Mouse (Mus musculus): Measurements from ENCODE around the gene Tank. TPM values are rescaled to one million over a fixed set of nuclear protein-coding genes. Genes with fewer than 3 reads are reported as not detected.
A peak's percentile ranks its signal among the peaks of the same experiment; 100 is the strongest.

Tank gene
- polyA plus RNA-seq, 1 experiment from 2014 or later: 36.8 TPM

- ATAC-seq: no peak
- no peaks in the 10 kb centered on the region for H3K9me3 ChIP-seq (replicated peaks; ENCODE audit: control insufficient read depth, low read length)
- DNase-seq (ENCODE audit: low spot score): peak; percentile 28
- no peak overlapping the region for H3K9ac ChIP-seq (ENCODE audit: low read length)
- H3K4me3 ChIP-seq (ENCODE audit: low read depth, low read length): no peak overlapping the region
- no peaks in the 10 kb centered on the region for H3K36me3 ChIP-seq (ENCODE audit: control insufficient read depth, insufficient read depth, low read length)
- H3K4me1 ChIP-seq (ENCODE audit: control insufficient read depth, insufficient read depth, low read length): peaks cover 9% of the 10 kb centered on the region
- no peak overlapping the region for H3K27ac ChIP-seq (ENCODE audit: low read depth, low read length)
- no peak overlapping the region for H3K4me2 ChIP-seq (ENCODE audit: low read length)
- 66% methylated on average over 7 of the region's 7 CpGs for WGBS
- H3K27me3 ChIP-seq (replicated peaks; ENCODE audit: control insufficient read depth, insufficient read depth, low read length): no peaks in the 10 kb centered on the region
Measured at GRCm38 (mm10) chr2:61555367-61555766, 23.0 kb upstream of the Tank start.

DNA sequence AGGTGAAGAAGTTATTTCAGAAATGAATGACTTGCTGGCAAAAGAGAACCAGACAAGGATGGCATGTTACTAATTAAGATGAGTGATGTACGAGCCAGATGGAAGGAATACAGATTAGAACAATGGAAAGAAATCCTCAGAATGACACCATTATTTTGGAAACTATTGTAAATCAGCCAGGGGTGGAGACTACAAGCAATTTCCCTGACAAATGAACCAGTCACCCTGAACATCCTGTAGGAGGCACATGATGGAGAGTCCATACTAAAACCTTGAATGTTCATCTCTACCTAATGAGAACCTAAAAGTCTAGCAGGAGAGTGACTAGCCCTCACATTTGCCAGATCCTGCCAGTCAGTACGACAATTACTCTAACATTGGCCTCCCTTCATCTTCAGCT lies 22.6 kb upstream of the Tank start:
- WGBS: 26% methylated on average over 2 of the region's 2 CpGs
- Histone ChIP-seq H3K36me3 (ENCODE audit: control insufficient read depth, insufficient read depth, low read length) (no peaks in the 10 kb centered on the region), H3K27ac (ENCODE audit: low read depth, low read length) (no peak overlapping the region), H3K4me2 (ENCODE audit: low read length) (no peak overlapping the region), H3K9me3 (replicated peaks; ENCODE audit: control insufficient read depth, low read length) (no peaks in the 10 kb centered on the region), H3K27me3 (replicated peaks; ENCODE audit: control insufficient read depth, insufficient read depth, low read length) (no peaks in the 10 kb centered on the region), H3K9ac (ENCODE audit: low read length) (no peak overlapping the region), H3K4me3 (ENCODE audit: low read depth, low read length) (no peak overlapping the region), H3K4me1 (ENCODE audit: control insufficient read depth, insufficient read depth, low read length) (peaks cover 11% of the 10 kb centered on the region)
- DNase-seq (ENCODE audit: low spot score) (peak; percentile 14), ATAC-seq (no peak; the same call in 1 of the 2 replicates)

- ATAC-seq (no peak), DNase-seq (ENCODE audit: low spot score) (peak; percentile 18)
- WGBS: 64% methylated on average over 3 of the region's 3 CpGs
- Histone ChIP-seq H3K9ac (ENCODE audit: low read length) (no peak overlapping the region), H3K27me3 (replicated peaks; ENCODE audit: control insufficient read depth, insufficient read depth, low read length) (no peaks in the 10 kb centered on the region), H3K4me1 (ENCODE audit: control insufficient read depth, insufficient read depth, low read length) (peaks cover 11% of the 10 kb centered on the region), H3K4me2 (ENCODE audit: low read length) (no peak overlapping the region), H3K27ac (ENCODE audit: low read depth, low read length) (no peak overlapping the region), H3K4me3 (ENCODE audit: low read depth, low read length) (no peak overlapping the region), H3K36me3 (ENCODE audit: control insufficient read depth, insufficient read depth, low read length) (no peaks in the 10 kb centered on the region), H3K9me3 (replicated peaks; ENCODE audit: control insufficient read depth, low read length) (no peaks in the 10 kb centered on the region)
Measured at GRCm38 (mm10) chr2:61556639-61557038, 21.7 kb upstream of the Tank start.

DNA sequence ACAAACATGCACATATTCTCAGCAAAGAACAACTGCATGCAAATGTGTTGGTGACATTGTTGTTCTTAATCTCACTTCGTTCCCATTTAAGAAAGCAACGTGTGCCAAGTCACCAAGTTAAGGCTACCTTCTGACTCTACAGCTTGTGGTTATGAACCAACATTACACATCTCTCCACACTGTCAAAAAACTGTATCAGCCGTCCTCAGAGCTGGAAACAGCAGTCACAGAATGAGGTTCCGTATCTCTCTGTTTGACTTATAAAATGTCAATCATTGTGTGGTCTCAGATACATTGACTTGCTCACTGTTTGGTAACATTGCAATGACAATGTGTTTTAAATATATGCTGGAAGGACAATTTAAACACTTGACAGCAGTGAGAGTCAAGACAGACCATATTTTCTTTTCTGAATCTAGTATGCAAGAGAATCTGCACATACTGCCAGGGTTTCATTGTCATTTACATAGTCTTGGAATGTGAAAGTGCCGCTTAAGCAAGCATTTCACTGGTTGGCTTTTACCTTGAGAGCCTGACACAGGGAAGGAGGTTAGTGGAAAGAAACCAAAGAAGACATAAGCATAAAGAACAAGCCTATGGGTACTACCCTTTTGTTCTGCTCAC lies 20.4 kb upstream of the Tank start:
- Histone ChIP-seq H3K9ac (ENCODE audit: low read length) (no peak overlapping the region), H3K4me3 (ENCODE audit: low read depth, low read length) (no peak overlapping the region), H3K4me1 (ENCODE audit: control insufficient read depth, insufficient read depth, low read length) (peaks cover 11% of the 10 kb centered on the region), H3K27ac (ENCODE audit: low read depth, low read length) (no peak overlapping the region), H3K36me3 (ENCODE audit: control insufficient read depth, insufficient read depth, low read length) (no peaks in the 10 kb centered on the region), H3K27me3 (replicated peaks; ENCODE audit: control insufficient read depth, insufficient read depth, low read length) (no peaks in the 10 kb centered on the region), H3K9me3 (replicated peaks; ENCODE audit: control insufficient read depth, low read length) (no peaks in the 10 kb centered on the region), H3K4me2 (ENCODE audit: low read length) (no peak overlapping the region)
- 82% methylated on average over 5 of the region's 5 CpGs for WGBS
- DNase-seq (ENCODE audit: low spot score): peak; percentile 26
- peak; percentile 44; the same call in 1 of the 2 replicates for ATAC-seq

DNA sequence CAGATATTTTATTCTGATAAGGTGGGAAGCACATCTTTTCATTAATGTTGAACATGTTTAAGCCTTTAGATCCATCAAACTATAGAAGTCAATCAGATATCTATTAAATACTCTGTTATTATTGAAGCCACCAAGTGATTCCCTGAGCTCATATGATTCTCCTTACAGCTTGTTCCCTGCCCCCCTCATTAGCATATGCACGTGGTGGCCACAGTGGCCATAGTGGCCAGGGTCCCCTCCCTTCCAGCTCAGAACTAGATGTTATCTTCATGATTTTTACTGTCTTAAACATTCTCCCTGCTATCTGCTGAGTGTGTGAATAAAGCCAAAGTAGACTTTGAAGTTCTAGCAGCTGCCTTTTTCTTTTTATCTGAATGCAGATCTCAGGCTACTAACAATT lies 17.3 kb upstream of the Tank start:
- Histone ChIP-seq H3K36me3 (ENCODE audit: control insufficient read depth, insufficient read depth, low read length) (no peaks in the 10 kb centered on the region), H3K4me2 (ENCODE audit: low read length) (no peak overlapping the region), H3K9ac (ENCODE audit: low read length) (no peak overlapping the region), H3K4me3 (ENCODE audit: low read depth, low read length) (no peak overlapping the region), H3K27ac (ENCODE audit: low read depth, low read length) (no peak overlapping the region), H3K27me3 (replicated peaks; ENCODE audit: control insufficient read depth, insufficient read depth, low read length) (no peaks in the 10 kb centered on the region), H3K4me1 (ENCODE audit: control insufficient read depth, insufficient read depth, low read length) (peaks cover 8% of the 10 kb centered on the region), H3K9me3 (replicated peaks; ENCODE audit: control insufficient read depth, low read length) (no peaks in the 10 kb centered on the region)
- 3% methylated on average over 1 of the region's 1 CpGs for WGBS
- no peak for DNase-seq (ENCODE audit: low spot score)
- no peak for ATAC-seq

DNA sequence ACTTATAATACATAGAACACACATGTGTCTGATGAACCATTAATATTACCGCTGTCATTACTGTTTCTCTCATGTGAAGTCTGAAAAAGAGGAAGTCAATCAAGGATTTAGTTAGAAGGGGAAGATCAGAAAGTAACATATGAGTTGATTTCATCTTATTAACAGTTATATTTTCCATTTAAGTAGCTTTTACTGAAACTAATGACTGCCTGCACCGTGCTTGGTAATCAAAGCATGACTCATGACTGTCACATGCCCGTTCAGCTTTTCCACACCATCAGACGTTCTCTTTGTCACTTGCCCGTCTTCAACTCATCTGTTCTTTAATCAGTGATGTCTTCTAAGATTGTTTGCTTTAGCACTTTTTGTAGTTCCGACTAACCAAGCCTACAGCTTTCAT lies 15.2 kb upstream of the Tank start:
- no peak overlapping the region for H3K4me2 ChIP-seq (ENCODE audit: low read length)
- H3K27ac ChIP-seq (ENCODE audit: low read depth, low read length): no peak overlapping the region
- no peaks in the 10 kb centered on the region for H3K36me3 ChIP-seq (ENCODE audit: control insufficient read depth, insufficient read depth, low read length)
- no peak overlapping the region for H3K4me3 ChIP-seq (ENCODE audit: low read depth, low read length)
- WGBS: 75% methylated on average over 6 of the region's 6 CpGs
- no peaks in the 10 kb centered on the region for H3K9me3 ChIP-seq (replicated peaks; ENCODE audit: control insufficient read depth, low read length)
- H3K9ac ChIP-seq (ENCODE audit: low read length): no peak overlapping the region
- ATAC-seq (no peak), DNase-seq (ENCODE audit: low spot score) (no peak)
- H3K4me1 ChIP-seq (ENCODE audit: control insufficient read depth, insufficient read depth, low read length): peaks cover 2% of the 10 kb centered on the region; the same call in 1 of the 2 replicates
- H3K27me3 ChIP-seq (replicated peaks; ENCODE audit: control insufficient read depth, insufficient read depth, low read length): no peaks in the 10 kb centered on the region

DNA sequence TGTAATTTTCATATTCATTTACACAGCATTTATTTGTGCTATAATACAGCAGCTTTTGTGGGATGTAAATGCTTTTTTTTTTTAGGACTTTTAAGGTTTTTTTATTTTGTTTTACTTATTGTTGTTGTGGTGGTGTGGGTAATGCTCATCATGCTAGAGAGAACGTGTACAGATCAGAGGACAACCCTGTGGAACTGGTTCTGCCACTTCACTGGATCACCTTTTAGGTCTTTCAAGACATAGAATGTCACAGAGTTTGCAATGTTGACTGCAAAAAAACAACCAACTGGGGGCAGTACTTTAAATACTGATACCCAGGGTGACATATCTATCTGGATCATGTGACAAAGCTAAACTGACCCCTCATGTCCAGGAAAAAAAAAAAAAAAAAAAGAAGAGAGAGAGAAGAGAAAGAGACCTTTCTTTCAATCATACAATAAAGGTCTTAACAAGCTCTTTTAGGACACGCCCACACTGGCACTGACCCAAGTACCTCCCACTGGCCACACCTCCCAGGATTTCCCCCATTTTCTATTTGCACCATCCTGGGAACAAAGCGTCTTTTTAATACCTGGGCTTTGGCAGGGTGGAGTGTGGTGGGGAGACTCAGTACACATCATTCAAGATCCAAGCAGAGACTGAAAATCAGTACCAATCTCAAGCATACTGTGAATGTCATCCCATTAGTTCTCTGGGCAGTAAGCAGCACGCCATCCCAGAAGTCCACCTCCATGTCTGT lies 11.2 kb upstream of the Tank start:
- Histone ChIP-seq H3K27ac (ENCODE audit: low read depth, low read length) (no peak overlapping the region), H3K9ac (ENCODE audit: low read length) (no peak overlapping the region), H3K4me3 (ENCODE audit: low read depth, low read length) (no peak overlapping the region), H3K36me3 (ENCODE audit: control insufficient read depth, insufficient read depth, low read length) (no peaks in the 10 kb centered on the region), H3K9me3 (replicated peaks; ENCODE audit: control insufficient read depth, low read length) (no peaks in the 10 kb centered on the region), H3K27me3 (replicated peaks; ENCODE audit: control insufficient read depth, insufficient read depth, low read length) (no peaks in the 10 kb centered on the region), H3K4me1 (ENCODE audit: control insufficient read depth, insufficient read depth, low read length) (no peaks in the 10 kb centered on the region), H3K4me2 (ENCODE audit: low read length) (no peak overlapping the region)
- ATAC-seq (no peak), DNase-seq (ENCODE audit: low spot score) (peak; percentile 15)
- 42% methylated on average over 4 of the region's 4 CpGs for WGBS

GRCm38 (mm10) chr2:61569181-61569580 lies 9.2 kb upstream of the Tank start:
- Histone ChIP-seq H3K9me3 (replicated peaks; ENCODE audit: control insufficient read depth, low read length) (no peaks in the 10 kb centered on the region), H3K9ac (ENCODE audit: low read length) (no peak overlapping the region), H3K4me2 (ENCODE audit: low read length) (no peak overlapping the region), H3K4me3 (ENCODE audit: low read depth, low read length) (no peak overlapping the region), H3K36me3 (ENCODE audit: control insufficient read depth, insufficient read depth, low read length) (no peaks in the 10 kb centered on the region), H3K27ac (ENCODE audit: low read depth, low read length) (no peak overlapping the region), H3K27me3 (replicated peaks; ENCODE audit: control insufficient read depth, insufficient read depth, low read length) (no peaks in the 10 kb centered on the region), H3K4me1 (ENCODE audit: control insufficient read depth, insufficient read depth, low read length) (no peaks in the 10 kb centered on the region)
- ATAC-seq: no peak
- no peak for DNase-seq (ENCODE audit: low spot score)
- WGBS: 88% methylated on average over 6 of the region's 6 CpGs

DNA sequence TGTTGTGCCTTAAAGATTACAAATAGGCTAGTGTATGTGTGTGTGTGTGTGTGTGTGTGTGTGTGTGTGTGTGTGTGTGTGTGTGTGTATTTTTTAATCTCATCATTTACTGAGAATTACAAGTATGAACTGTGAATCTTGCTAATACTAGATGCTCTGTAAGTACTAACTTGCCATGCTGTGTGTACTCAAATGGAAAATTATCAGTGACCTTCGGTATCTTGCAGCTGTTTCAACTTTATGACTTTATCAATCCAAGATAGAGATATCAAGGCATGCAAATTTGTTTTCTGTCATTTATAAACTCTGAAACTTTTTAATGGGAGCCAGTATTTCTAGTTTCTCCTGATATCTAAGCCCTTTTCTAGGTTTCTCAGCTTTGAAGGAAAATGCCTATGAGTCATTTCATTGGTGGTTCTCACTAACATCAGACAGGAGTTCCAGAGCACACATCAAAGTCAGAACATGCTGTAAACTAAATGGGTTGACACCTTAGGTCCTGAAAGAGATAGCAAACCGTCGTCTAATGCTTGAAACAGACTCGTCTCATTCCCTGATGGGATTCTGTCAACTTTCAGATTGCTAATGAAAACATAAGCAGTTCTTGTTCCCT lies 6.9 kb upstream of the Tank start:
- 90% methylated on average over 4 of the region's 4 CpGs for WGBS

More for the DNA sequence above, 6.9 kb upstream of the Tank start:
- no peak overlapping the region for H3K4me3 ChIP-seq (ENCODE audit: low read depth, low read length)
- no peak for ATAC-seq
- H3K36me3 ChIP-seq (ENCODE audit: control insufficient read depth, insufficient read depth, low read length): no peaks in the 10 kb centered on the region
- H3K27ac ChIP-seq (ENCODE audit: low read depth, low read length): no peak overlapping the region
- H3K27me3 ChIP-seq (replicated peaks; ENCODE audit: control insufficient read depth, insufficient read depth, low read length): no peaks in the 10 kb centered on the region
- no peak for DNase-seq (ENCODE audit: low spot score)
- no peak overlapping the region for H3K9ac ChIP-seq (ENCODE audit: low read length)
- no peaks in the 10 kb centered on the region for H3K9me3 ChIP-seq (replicated peaks; ENCODE audit: control insufficient read depth, low read length)
- no peak overlapping the region for H3K4me2 ChIP-seq (ENCODE audit: low read length)
- H3K4me1 ChIP-seq (ENCODE audit: control insufficient read depth, insufficient read depth, low read length): no peaks in the 10 kb centered on the region
